Mouse (Mus musculus): ENCODE results near the gene Nsd1. TPM values are rescaled to one million over a fixed set of nuclear protein-coding genes. Genes with fewer than 3 reads are reported as not detected.

Nsd1 gene
- polyA plus RNA-seq, 1 experiment from 2014 or later = 59.3 TPM

DNA sequence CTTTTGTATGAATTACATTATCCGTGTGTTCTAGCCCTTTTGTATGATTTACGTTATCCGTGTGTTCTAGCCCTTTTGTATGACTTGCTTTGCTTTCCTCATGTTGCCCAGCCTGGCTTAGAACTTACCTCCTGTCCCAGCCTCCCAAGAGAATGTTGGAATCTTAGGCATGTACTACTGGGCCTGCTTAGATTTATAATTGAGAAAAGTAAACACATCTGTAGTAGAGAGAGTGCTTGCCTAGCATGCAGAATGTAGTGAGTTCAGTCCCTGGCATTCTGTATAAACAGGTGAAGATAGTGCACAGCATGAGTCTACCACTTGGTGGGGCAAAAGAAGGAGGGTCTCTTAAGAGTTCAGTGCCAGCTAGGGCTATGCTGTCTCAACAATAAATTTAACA is 14.8 kb downstream of the Nsd1 start:
- Histone ChIP-seq H3K4me3 (no peak overlapping the region), H3K4me1 (peaks cover 10% of the 10 kb centered on the region; the same call in 1 of the 2 replicates), H3K27me3 (no peaks in the 10 kb centered on the region), H3K27ac (replicated peaks) (no peak overlapping the region), H3K4me2 (replicated peaks) (no peak overlapping the region), H3K9me3 (no peaks in the 10 kb centered on the region), H3K36me3 (peaks cover 65% of the 10 kb centered on the region), H3K9ac (replicated peaks) (no peak overlapping the region)
- no peak for ATAC-seq (replicated peaks)
- WGBS = 95% methylated on average over 3 of the region's 3 CpGs

DNA sequence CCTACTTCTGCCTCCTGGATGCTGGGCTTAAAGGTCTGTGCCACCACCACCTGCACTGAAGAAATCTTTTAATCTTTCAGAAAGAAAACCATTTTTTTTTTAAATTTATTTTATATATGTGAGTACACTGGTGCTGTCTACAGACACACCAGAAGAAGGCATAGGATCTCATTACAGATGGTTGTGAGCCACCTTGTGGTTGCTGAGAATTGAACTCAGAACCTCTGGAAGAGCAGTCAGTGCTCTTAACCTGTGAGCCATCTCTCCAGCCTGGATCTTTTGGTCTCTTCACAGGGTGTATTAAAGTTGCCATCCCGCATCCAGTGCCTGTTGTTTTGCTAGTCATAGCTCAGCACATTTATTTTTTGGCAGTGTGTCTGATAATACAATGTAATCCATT is 21.1 kb downstream of the Nsd1 start:
- Histone ChIP-seq H3K4me3 (no peak overlapping the region), H3K27me3 (no peaks in the 10 kb centered on the region), H3K9me3 (no peaks in the 10 kb centered on the region), H3K27ac (replicated peaks) (no peak overlapping the region), H3K36me3 (peaks cover 66% of the 10 kb centered on the region), H3K4me2 (replicated peaks) (no peak overlapping the region), H3K4me1 (no peaks in the 10 kb centered on the region), H3K9ac (replicated peaks) (no peak overlapping the region)
- no peak for ATAC-seq (replicated peaks)
- WGBS = 94% methylated on average over 1 of the region's 1 CpGs

DNA sequence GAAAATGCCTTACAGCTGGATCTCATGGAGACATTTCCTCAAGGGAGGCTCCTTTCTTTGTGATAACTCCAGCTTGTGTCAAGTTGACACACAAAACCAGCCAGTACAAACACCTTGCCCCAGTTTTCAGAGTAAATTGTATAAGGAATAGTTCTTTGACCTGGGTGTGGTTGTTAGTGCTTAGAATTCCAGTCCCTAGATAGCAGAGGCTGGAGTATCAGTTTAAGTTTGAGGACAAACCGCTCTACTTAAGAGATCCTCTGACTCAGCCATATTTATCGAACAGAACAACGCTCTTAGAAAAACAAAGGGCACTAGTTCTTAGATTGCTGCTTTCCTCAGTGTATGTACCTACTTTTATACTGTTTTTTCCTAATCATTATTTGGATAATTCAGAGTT is 33.6 kb downstream of the Nsd1 start:
- Histone ChIP-seq H3K9me3 (no peaks in the 10 kb centered on the region), H3K36me3 (peaks cover 78% of the 10 kb centered on the region), H3K4me2 (replicated peaks) (no peak overlapping the region), H3K9ac (replicated peaks) (no peak overlapping the region), H3K4me3 (no peak overlapping the region), H3K27ac (replicated peaks) (no peak overlapping the region), H3K27me3 (no peaks in the 10 kb centered on the region), H3K4me1 (no peaks in the 10 kb centered on the region)
- 95% methylated on average over 3 of the region's 3 CpGs for WGBS
- ATAC-seq (replicated peaks) = no peak

DNA sequence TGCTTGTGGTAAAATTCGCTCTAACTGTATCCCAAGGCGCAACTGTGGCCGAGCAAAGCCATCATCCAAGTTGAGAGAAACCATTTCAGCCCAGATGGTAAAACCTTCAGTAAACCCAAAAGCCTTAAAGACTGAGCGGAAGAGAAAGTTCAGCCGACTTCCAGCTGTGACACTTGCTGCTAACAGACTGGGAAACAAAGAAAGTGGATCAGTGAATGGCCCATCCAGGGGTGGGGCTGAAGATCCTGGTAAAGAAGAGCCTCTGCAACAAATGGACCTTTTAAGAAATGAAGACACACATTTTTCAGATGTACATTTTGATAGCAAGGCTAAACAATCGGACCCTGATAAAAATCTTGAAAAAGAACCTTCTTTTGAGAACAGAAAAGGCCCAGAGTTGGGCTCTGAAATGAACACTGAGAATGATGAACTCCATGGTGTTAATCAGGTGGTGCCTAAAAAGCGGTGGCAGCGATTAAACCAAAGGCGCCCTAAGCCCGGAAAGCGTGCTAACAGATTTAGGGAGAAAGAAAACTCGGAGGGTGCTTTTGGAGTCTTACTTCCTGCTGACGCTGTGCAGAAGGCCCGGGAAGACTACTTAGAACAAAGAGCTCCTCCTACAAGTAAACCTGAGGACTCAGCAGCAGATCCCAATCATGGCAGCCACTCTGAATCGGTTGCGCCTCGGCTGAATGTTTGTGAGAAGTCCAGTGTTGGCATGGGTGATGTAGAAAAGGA is 37.9 kb downstream of the Nsd1 start:
- Histone ChIP-seq H3K9me3 (no peaks in the 10 kb centered on the region), H3K27me3 (no peaks in the 10 kb centered on the region), H3K27ac (replicated peaks) (no peak overlapping the region), H3K36me3 (peaks cover 47% of the 10 kb centered on the region), H3K9ac (replicated peaks) (no peak overlapping the region), H3K4me1 (peaks cover 4% of the 10 kb centered on the region), H3K4me3 (no peak overlapping the region), H3K4me2 (replicated peaks) (no peak overlapping the region)
- ATAC-seq (replicated peaks) = no peak
- 85% methylated on average over 17 of the region's 17 CpGs for WGBS

DNA sequence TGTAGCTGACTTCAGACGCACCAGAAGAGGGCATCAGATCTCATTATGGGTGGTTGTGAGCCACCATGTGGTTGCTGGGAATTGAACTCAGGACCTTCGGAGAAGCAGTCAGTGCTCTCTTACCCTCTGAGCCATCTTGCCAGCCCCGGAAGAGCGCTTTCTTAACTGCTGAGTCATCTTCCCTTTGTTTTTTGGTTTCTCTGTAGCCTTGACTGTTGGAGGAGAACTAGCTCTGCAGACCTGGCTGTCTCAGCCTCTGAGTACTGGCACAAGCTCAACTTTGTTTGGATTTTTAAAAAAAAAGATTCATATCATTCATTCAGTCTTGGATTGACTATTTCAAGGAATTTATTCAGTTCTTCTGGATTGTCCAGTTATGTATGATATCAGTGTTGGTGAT is 39.7 kb downstream of the Nsd1 start:
- Histone ChIP-seq H3K4me1 (peaks cover 4% of the 10 kb centered on the region), H3K4me2 (replicated peaks) (no peak overlapping the region), H3K27me3 (no peaks in the 10 kb centered on the region), H3K27ac (replicated peaks) (no peak overlapping the region), H3K4me3 (no peak overlapping the region), H3K36me3 (peaks cover 38% of the 10 kb centered on the region), H3K9me3 (no peaks in the 10 kb centered on the region), H3K9ac (replicated peaks) (no peak overlapping the region)
- ATAC-seq (replicated peaks) = no peak
- 90% methylated on average over 4 of the region's 4 CpGs for WGBS

DNA sequence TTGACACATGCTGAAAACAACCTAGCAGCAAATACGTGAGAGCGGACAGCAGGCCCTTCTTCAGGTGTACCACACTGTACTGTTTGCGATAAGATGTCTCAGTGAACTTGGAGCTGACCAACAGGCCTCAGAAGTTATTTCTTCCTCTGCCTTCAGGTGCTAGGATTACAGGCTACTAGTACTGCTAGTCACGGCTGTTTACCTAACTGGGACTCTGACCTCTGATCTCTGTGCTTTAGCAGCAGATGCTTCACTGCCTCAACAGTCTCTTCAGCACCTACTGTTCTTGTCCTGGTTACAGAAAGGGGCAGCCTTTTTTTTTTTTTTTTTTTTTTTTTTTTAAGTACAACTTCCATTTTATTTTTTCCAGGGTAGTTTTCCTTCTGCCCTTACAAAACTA is 43.2 kb downstream of the Nsd1 start:
- H3K27me3 ChIP-seq = no peaks in the 10 kb centered on the region
- no peak overlapping the region for H3K9ac ChIP-seq (replicated peaks)
- no peak for ATAC-seq (replicated peaks)
- no peaks in the 10 kb centered on the region for H3K9me3 ChIP-seq
- H3K36me3 ChIP-seq = peaks cover 13% of the 10 kb centered on the region
- no peak overlapping the region for H3K27ac ChIP-seq (replicated peaks)
- no peak overlapping the region for H3K4me2 ChIP-seq (replicated peaks)
- WGBS = 91% methylated on average over 4 of the region's 4 CpGs
- no peak overlapping the region for H3K4me3 ChIP-seq
- peaks cover 4% of the 10 kb centered on the region for H3K4me1 ChIP-seq

DNA sequence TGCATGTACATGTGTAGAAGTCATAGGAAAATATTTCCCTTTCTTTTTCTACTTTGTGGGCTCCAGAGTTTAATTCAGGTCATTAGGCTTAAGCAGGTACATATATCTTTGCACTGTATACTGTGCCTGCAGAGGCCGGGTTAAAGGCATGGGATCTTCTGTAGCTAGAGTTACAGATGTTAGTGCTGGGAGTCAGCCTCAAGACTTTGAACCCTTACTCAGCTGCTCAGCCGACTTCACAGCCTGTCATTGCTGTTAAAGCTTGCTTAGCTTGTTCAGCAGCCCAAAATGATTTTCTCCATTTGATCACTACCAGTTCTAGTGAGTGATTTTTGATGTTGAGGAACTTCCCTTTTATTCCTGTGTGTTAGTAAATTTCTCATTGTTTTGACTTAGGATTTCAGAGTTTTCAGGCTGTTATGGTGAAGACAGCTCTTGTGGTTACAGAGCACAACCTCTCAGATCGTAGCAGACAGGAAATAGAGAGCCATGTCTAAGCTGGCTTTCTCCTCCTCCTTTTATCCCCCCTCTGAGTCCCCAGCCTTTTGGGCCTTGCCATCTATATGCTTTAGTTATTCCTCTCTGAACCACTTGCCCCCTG is 45.6 kb downstream of the Nsd1 start:
- no peaks in the 10 kb centered on the region for H3K9me3 ChIP-seq
- WGBS = 85% methylated on average over 3 of the region's 3 CpGs
- peaks cover 4% of the 10 kb centered on the region for H3K4me1 ChIP-seq
- no peak overlapping the region for H3K4me3 ChIP-seq
- H3K27ac ChIP-seq (replicated peaks) = no peak overlapping the region
- H3K36me3 ChIP-seq = 0 out of 2 replicates have a peak, but pooled peaks cover 4% of the 10 kb centered on the region
- no peaks in the 10 kb centered on the region for H3K27me3 ChIP-seq
- no peak overlapping the region for H3K9ac ChIP-seq (replicated peaks)
- H3K4me2 ChIP-seq (replicated peaks) = no peak overlapping the region
- no peak for ATAC-seq (replicated peaks)

DNA sequence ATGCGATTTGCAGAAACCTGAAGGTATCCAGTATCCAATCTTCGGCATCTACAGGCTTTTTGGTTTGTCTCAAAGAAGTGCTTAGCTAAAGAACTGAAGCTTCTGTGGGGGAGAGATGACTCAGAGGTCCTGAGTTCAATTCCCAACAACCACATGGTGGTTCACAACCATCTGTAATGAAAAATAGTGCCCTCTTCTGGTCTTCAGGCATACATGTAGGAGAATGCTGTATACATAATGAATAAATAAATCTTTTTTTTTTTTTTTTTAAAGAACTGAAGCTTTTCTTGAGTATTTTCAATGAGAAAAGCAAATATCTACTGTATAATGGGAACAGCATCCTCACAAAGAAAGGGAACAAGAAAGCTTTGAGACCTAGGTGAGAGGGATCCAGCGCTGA is 49.1 kb downstream of the Nsd1 start:
- no peaks in the 10 kb centered on the region for H3K27me3 ChIP-seq
- H3K4me2 ChIP-seq (replicated peaks) = no peak overlapping the region
- WGBS = 98% methylated on average over 3 of the region's 3 CpGs
- no peaks in the 10 kb centered on the region for H3K4me1 ChIP-seq
- no peak overlapping the region for H3K4me3 ChIP-seq
- ATAC-seq (replicated peaks) = no peak
- H3K9ac ChIP-seq (replicated peaks) = no peak overlapping the region
- H3K9me3 ChIP-seq = no peaks in the 10 kb centered on the region
- peaks cover 31% of the 10 kb centered on the region for H3K36me3 ChIP-seq
- H3K27ac ChIP-seq (replicated peaks) = no peak overlapping the region

DNA sequence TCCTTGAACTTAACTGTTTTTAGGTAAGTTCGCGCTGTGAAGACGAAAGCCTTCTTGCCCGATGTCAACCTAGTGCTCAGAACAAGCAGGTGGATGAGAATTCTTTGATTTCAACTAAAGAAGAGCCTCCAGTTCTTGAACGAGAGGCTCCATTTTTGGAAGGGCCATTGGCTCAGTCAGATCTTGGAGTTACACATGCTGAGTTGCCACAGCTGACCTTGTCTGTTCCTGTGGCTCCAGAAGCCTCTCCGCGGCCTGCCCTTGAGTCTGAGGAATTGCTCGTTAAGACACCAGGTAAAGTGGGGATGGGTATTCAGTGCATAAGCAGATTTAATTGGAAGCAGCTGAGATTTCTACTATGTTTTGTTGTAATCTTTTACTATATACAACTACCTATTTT is 51.9 kb downstream of the Nsd1 start:
- Histone ChIP-seq H3K27ac (replicated peaks) (no peak overlapping the region), H3K4me2 (replicated peaks) (no peak overlapping the region), H3K9me3 (no peaks in the 10 kb centered on the region), H3K4me3 (no peak overlapping the region), H3K36me3 (peaks cover 46% of the 10 kb centered on the region), H3K9ac (replicated peaks) (no peak overlapping the region), H3K27me3 (no peaks in the 10 kb centered on the region), H3K4me1 (no peaks in the 10 kb centered on the region)
- ATAC-seq (replicated peaks) = no peak
- WGBS = 92% methylated on average over 8 of the region's 8 CpGs

DNA sequence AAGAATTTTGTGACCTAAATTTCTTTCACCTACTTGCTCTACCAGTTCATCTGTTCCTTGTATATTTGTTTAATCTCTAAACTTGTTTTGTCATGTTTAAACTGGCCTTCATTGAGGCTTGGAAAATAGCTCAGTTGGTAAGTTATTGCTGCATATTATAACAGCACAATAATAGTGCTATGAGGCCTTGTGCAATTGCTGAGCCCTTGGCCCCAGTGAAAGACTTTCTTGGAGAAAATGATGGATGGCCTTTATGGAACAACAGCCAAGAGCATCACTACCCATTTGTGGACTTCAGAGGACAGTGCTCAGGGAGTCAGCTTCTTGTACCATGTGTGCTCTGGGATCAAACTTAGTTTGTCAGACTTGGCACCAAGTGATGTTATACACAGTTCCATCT is 52.5 kb downstream of the Nsd1 start:
- peaks cover 46% of the 10 kb centered on the region for H3K36me3 ChIP-seq

DNA sequence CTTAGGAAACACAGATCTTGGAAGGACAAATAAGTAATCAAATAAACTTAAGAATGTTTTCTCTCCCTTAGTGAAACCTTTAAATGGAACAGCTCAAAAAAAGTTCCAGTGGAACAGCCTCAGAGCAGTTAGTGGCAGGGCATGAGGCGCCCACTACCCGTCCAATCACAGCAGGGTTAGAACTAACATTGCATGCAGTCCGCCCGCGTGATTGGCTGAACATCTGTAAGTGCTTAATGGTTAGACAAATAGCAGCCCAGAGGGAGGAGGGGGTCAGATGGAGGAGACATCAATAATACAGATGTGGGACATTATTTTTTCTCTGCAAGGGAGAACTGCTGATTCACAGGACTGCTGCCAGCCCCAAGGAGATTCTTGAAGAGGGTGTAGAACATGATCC is 67.6 kb downstream of the Nsd1 start:
- Histone ChIP-seq H3K27ac (replicated peaks) (no peak overlapping the region), H3K9me3 (no peaks in the 10 kb centered on the region), H3K36me3 (peaks cover 51% of the 10 kb centered on the region), H3K4me1 (no peaks in the 10 kb centered on the region), H3K9ac (replicated peaks) (no peak overlapping the region), H3K4me3 (no peak overlapping the region), H3K27me3 (no peaks in the 10 kb centered on the region), H3K4me2 (replicated peaks) (no peak overlapping the region)
- no peak for ATAC-seq (replicated peaks)
- 87% methylated on average over 5 of the region's 5 CpGs for WGBS

More for the DNA sequence above, 52.5 kb downstream of the Nsd1 start:
- H3K4me1 ChIP-seq = no peaks in the 10 kb centered on the region
- H3K27ac ChIP-seq (replicated peaks) = no peak overlapping the region
- H3K9me3 ChIP-seq = no peaks in the 10 kb centered on the region
- ATAC-seq (replicated peaks) = no peak
- no peaks in the 10 kb centered on the region for H3K27me3 ChIP-seq
- no peak overlapping the region for H3K4me2 ChIP-seq (replicated peaks)
- H3K9ac ChIP-seq (replicated peaks) = no peak overlapping the region
- H3K4me3 ChIP-seq = no peak overlapping the region

DNA sequence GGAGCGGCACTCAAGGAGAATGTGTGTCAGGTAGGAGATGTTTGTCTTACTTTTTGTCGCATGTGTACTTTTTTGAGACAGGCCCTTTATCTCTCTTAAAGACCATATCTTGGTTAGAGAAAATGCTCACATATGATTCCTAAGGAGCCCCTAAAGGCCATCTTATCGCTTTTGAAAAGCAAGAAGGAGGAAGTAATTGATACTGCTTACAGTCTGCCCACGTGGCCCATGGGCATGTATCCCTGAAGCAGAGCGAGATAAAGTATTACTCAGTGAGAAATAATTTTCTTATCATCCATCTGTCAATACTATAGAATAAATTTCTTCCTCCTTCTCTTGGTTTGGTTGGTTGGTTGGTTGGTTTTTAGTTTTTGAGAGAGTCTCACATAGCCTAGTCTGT is 68.1 kb downstream of the Nsd1 start:
- 95% methylated on average over 5 of the region's 5 CpGs for WGBS
- Histone ChIP-seq H3K9ac (replicated peaks) (no peak overlapping the region), H3K4me3 (no peak overlapping the region), H3K9me3 (no peaks in the 10 kb centered on the region), H3K27me3 (no peaks in the 10 kb centered on the region), H3K36me3 (peaks cover 55% of the 10 kb centered on the region), H3K4me1 (no peaks in the 10 kb centered on the region), H3K4me2 (replicated peaks) (no peak overlapping the region), H3K27ac (replicated peaks) (no peak overlapping the region)
- no peak for ATAC-seq (replicated peaks)

DNA sequence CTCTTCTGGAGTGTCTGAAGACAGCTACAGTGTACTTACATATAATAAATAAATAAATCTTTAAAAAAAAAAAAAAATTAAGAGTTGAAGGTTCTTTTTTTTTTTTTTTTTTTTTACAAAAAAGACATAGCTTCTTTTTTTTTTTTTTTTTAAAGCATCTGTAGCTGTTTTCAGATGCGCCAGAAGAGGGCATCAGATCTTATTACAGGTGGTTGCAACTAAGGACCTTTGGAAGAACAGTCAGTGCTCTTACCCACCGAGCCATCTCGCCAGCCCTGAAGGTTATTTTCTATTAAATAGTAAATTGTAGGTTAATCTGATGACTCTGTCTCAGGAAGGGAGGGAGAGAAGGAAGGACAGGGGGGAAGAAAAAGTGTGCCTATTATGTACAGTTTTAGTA is 79.3 kb downstream of the Nsd1 start:
- Histone ChIP-seq H3K4me1 (no peaks in the 10 kb centered on the region), H3K4me2 (replicated peaks) (no peak overlapping the region)

More for the DNA sequence above, 79.3 kb downstream of the Nsd1 start:
- H3K9me3 ChIP-seq = no peaks in the 10 kb centered on the region
- no peak overlapping the region for H3K9ac ChIP-seq (replicated peaks)
- no peak overlapping the region for H3K4me3 ChIP-seq
- ATAC-seq (replicated peaks) = no peak
- no peaks in the 10 kb centered on the region for H3K27me3 ChIP-seq
- no peak overlapping the region for H3K27ac ChIP-seq (replicated peaks)
- H3K36me3 ChIP-seq = peaks cover 60% of the 10 kb centered on the region
- 88% methylated on average over 3 of the region's 3 CpGs for WGBS
